Mouse (Mus musculus): ENCODE data around the gene Tbccd1.

Gene Tbccd1

GRCm38 (mm10) chr16:22857431-22858113 is at the start of gene Tbccd1, which contains the start of gene Dnajb11:
Tbccd1 (minus strand) TSS chr16:22857669.
Dnajb11 (plus strand) TSS chr16:22857845.
- peak; percentile 100 for DNase-seq (ENCODE audit: low spot score)

- DNase-seq (ENCODE audit: low spot score): no peak
Observed at GRCm38 (mm10) chr16:22901326-22901725, 43.9 kb upstream of the Tbccd1 start.

- DNase-seq (ENCODE audit: low spot score): no peak
Observed at GRCm38 (mm10) chr16:22899866-22900570, 42.5 kb upstream of the Tbccd1 start.

- no peak for DNase-seq (ENCODE audit: low spot score)
Observed at GRCm38 (mm10) chr16:22899346-22899745, 41.9 kb upstream of the Tbccd1 start.

- DNase-seq (ENCODE audit: low spot score): no peak
Observed at GRCm38 (mm10) chr16:22896618-22897017, 39.1 kb upstream of the Tbccd1 start.

- DNase-seq (ENCODE audit: low spot score): no peak
Observed at GRCm38 (mm10) chr16:22894095-22894494, 36.6 kb upstream of the Tbccd1 start.

- no peak for DNase-seq (ENCODE audit: low spot score)
Observed at GRCm38 (mm10) chr16:22891733-22892154, 34.3 kb upstream of the Tbccd1 start.

GRCm38 (mm10) chr16:22890683-22891510 is 33.4 kb upstream of the Tbccd1 start, which contains the start of gene Ahsg:
Ahsg (plus strand) TSS chr16:22891277.
- DNase-seq (ENCODE audit: low spot score): no peak

GRCm38 (mm10) chr16:22889716-22890115 is 32.2 kb upstream of the Tbccd1 start:
- no peak for DNase-seq (ENCODE audit: low spot score)

GRCm38 (mm10) chr16:22888835-22889234 is 31.4 kb upstream of the Tbccd1 start:
- DNase-seq (ENCODE audit: low spot score): no peak

- DNase-seq (ENCODE audit: low spot score): no peak
Observed at GRCm38 (mm10) chr16:22886726-22887125, 29.3 kb upstream of the Tbccd1 start.

GRCm38 (mm10) chr16:22885356-22885755 is 27.9 kb upstream of the Tbccd1 start:
- DNase-seq (ENCODE audit: low spot score): no peak

- DNase-seq (ENCODE audit: low spot score): no peak
Observed at GRCm38 (mm10) chr16:22883441-22883840, 26.0 kb upstream of the Tbccd1 start.

- DNase-seq (ENCODE audit: low spot score): peak; percentile 18
Observed at GRCm38 (mm10) chr16:22881487-22881886, 24.0 kb upstream of the Tbccd1 start.

GRCm38 (mm10) chr16:22880900-22881299 is 23.4 kb upstream of the Tbccd1 start:
- DNase-seq (ENCODE audit: low spot score): peak; percentile 82

GRCm38 (mm10) chr16:22879945-22880595 is 22.6 kb upstream of the Tbccd1 start:
- peak; percentile 58 for DNase-seq (ENCODE audit: low spot score)

- DNase-seq (ENCODE audit: low spot score): no peak
Observed at GRCm38 (mm10) chr16:22878716-22879115, 21.2 kb upstream of the Tbccd1 start.

- no peak for DNase-seq (ENCODE audit: low spot score)
Observed at GRCm38 (mm10) chr16:22877660-22878390, 20.4 kb upstream of the Tbccd1 start.

- DNase-seq (ENCODE audit: low spot score): peak; percentile 72
Observed at GRCm38 (mm10) chr16:22876218-22877043, 19.0 kb upstream of the Tbccd1 start.

GRCm38 (mm10) chr16:22873369-22873768 is 15.9 kb upstream of the Tbccd1 start:
- DNase-seq (ENCODE audit: low spot score): no peak
